Mouse (Mus musculus): Measurements from ENCODE around the gene Gm26657.

Gm26657 gene

DNA sequence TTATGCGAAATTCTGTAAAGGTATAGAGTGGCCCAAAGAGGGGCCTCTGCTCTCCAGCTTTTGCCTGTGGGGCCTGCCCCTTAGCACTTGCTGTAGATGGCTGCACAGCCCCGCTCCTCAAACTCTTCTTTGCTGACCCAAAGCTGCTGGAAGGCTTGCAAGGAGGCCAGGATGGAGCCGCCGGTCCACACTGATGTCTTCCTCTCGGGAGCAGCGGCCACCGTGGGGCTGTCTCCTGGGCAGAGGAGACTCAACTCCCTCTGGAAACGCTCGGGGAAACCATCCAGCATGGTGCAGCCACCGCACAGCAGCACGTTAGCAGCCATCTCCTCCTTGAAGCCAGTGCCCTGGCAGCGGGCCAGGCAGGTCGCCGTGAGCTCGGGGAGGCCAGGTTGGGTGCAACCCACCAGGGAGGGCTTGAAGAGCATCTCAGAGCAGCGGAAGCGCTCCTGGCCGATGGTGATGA lies at the start of gene Gm26657:
TSS of gene Gm26657 (plus strand) at position 51 of the 466 bp plus-strand sequence.
- no peak for DNase-seq (ENCODE audit: low spot score in 2 of 2)

- DNase-seq (ENCODE audit: low spot score in 2 of 2): no peak
These were observed 43.5 kb upstream of the Gm26657 start for GRCm38 (mm10) chr4:56696401-56696800.

GRCm38 (mm10) chr4:56698671-56699070 lies 41.2 kb upstream of the Gm26657 start:
- no peak for DNase-seq (ENCODE audit: low spot score in 2 of 2)

- DNase-seq (ENCODE audit: low spot score in 2 of 2): no peak
These were observed 37.6 kb upstream of the Gm26657 start for GRCm38 (mm10) chr4:56702234-56702633.

GRCm38 (mm10) chr4:56713155-56713554 lies 26.7 kb upstream of the Gm26657 start:
- no peak for DNase-seq (ENCODE audit: low spot score in 2 of 2)

GRCm38 (mm10) chr4:56716801-56717200 lies 23.1 kb upstream of the Gm26657 start:
- DNase-seq (ENCODE audit: low spot score in 2 of 2): no peak

GRCm38 (mm10) chr4:56717932-56718331 lies 21.9 kb upstream of the Gm26657 start:
- no peak for DNase-seq (ENCODE audit: low spot score in 2 of 2)

GRCm38 (mm10) chr4:56718573-56719442 lies 21.1 kb upstream of the Gm26657 start:
- DNase-seq (ENCODE audit: low spot score in 2 of 2): no peak

GRCm38 (mm10) chr4:56719456-56719855 lies 20.4 kb upstream of the Gm26657 start:
- peak; percentile 20 to 37 for DNase-seq (ENCODE audit: low spot score in 2 of 2)

- no peak for DNase-seq (ENCODE audit: low spot score in 2 of 2)
These were observed 19.5 kb upstream of the Gm26657 start for GRCm38 (mm10) chr4:56720403-56720802.

- no peak for DNase-seq (ENCODE audit: low spot score in 2 of 2)
These were observed 18.4 kb upstream of the Gm26657 start for GRCm38 (mm10) chr4:56721469-56721868.

GRCm38 (mm10) chr4:56722346-56722745 lies 17.5 kb upstream of the Gm26657 start:
- DNase-seq (ENCODE audit: low spot score in 2 of 2): no peak

- DNase-seq (ENCODE audit: low spot score in 2 of 2): no peak
These were observed 16.6 kb upstream of the Gm26657 start for GRCm38 (mm10) chr4:56723237-56723636.

GRCm38 (mm10) chr4:56725839-56726238 lies 14.0 kb upstream of the Gm26657 start:
- DNase-seq (ENCODE audit: low spot score in 2 of 2): no peak

GRCm38 (mm10) chr4:56740611-56741010 lies 741 bp downstream of the Gm26657 start:
- no peak for DNase-seq (ENCODE audit: low spot score in 2 of 2)

DNA sequence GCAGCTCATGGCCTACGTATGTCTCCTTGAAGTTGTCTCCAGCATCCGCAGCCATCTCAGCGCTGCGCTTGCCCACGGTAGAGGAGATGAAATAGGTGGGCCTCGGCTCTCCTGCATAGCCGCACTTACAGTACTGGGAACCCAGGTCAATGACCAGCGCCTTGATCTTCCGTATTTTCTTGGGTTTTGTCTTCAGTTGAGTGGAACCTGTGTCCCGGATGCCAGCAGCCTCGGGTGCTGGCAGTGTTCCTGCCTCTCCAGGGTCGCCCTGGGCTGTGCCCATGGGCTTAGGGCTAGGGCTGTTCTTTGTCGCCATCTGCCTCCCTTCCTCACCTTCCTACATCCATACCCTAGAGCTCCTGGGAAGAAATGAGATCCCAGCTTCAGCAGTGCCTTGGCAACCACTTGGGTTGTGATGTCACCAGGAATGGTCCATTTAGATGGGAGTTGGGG lies 1.2 kb downstream of the Gm26657 start, which contains the start of gene Actl7b:
TSS of gene Actl7b (minus strand) at position 403 of the 453 bp plus-strand sequence.
- DNase-seq (ENCODE audit: low spot score in 2 of 2): no peak

DNA sequence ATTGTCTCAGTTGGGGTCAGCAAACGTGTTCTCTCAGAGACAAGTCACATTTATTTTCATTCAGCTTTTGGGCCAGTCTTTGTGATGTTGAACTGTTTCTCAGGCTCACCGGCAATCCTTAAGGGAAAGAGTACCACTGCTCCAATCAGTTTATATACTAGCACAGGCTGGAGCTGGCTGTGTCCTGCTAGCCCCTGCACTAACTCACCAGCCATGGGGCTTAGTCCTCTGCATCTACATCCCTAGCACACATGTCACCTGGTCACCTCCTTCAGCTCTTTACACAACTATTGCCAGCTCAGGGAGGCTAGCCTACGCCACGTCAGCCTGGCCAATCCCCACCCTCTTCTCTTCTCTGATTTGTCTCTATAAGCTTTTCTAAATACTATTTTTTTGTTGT lies 2.8 kb downstream of the Gm26657 start:
- DNase-seq (ENCODE audit: low spot score in 2 of 2): no peak

DNA sequence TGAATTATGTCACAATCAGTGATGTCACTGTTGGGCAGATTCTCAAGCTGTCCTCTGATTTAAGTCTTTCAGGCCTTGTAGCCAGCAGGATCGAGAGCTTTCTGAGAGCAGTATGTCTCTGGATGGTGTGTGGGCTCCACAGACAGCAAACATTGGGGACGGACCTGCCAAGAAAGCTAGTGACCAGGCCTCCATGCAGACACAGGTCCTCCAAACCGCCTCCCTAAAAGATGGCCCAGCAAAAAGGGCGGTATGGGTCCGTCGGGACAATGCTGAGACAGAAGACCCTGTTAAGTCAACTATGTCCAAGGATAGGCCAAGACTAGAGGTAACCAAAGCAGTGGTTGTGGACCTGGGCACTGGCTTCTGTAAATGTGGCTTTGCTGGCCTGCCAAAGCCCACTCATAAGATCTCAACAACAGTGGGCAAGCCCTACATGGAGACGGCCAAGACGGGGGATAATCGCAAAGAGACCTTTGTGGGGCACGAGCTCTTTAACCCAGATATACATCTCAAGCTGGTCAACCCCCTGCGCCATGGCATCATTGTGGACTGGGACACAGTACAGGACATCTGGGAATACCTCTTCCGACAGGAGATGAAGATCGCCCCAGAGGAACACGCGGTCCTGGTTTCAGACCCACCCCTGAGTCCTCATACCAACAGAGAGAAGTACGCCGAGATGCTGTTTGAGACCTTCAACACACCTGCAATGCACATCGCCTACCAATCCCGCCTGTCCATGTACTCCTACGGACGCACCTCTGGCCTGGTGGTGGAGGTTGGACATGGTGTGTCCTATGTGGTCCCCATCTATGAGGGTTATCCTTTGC lies 3.7 kb downstream of the Gm26657 start, which contains the start of gene Actl7a:
TSS of gene Actl7a (plus strand) at position 51 of the 833 bp plus-strand sequence.
- no peak for DNase-seq (ENCODE audit: low spot score in 2 of 2)

GRCm38 (mm10) chr4:56746345-56746744 lies 6.5 kb downstream of the Gm26657 start:
- DNase-seq (ENCODE audit: low spot score in 2 of 2): no peak

DNA sequence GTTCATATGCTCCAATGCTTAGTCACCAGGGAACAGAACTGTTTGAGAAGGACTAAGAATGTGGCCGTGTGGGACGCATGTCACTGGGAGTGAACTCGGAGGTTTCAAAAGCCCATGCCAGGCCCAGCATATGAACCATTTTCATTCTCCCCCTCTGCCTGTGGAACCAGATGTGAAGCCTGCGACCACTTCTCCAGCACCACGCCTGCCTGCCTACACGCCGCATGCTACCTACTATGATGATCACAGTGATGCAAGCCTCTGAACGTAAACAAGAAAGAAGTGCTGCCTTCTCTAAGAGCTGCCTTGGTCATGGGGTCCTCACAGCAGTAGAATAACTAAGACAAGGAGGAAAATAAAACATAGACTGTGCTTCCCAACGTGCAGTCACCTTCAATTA lies 7.6 kb downstream of the Gm26657 start:
- DNase-seq (ENCODE audit: low spot score in 2 of 2): no peak

DNA sequence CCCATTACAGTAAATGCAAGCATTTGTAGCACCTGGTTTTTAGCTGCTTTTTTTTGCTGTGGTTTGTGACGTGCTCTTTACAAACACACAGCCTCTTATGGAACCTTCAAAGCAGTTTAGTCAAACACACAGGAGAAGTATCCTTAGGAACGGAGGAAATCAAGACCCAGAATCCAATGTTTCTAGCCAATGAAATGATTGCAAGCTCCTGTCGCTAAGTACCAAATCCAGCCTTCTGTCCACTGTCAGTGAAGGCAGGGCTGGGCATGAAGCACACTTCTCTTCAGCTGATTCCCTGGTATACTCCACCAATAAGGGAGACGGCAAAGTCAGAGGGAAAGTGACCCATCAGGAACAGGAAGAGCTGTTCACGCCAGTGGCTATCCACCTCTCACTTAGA lies 16.2 kb downstream of the Gm26657 start:
- no peak for DNase-seq (ENCODE audit: low spot score in 2 of 2)

- DNase-seq (ENCODE audit: low spot score in 2 of 2): no peak
These were observed 17.2 kb downstream of the Gm26657 start for GRCm38 (mm10) chr4:56756966-56757600.
